Mouse (Mus musculus) layer of hippocampus, postnatal 14 days (tissue): ENCODE data around the gene Tspan13. TPM values are rescaled to one million over a fixed set of nuclear protein-coding genes. Genes with fewer than 3 reads are reported as not detected.

Experiments
- DNase-seq, 2 experiments: peaks; one replicate each; pipeline ENCODE4 v3.0.0; 2021 to 2022; ENCODE audit warnings: low spot score in 2 of 2, mixed read lengths in 1 of 2
- long read RNA-seq, 2 experiments: library from polyadenylated mRNA; stranded (forward); transcript quantifications; one replicate each; pipeline ENCODE4 v2.0.0; 2021
- total RNA-seq, 2 experiments: library from RNA; stranded (reverse); gene quantifications; 2 replicates each; pipeline ENCODE4 v1.2.3; 2021

The Tspan13 gene
- 100 to 1,000 TPM; 278 to 281 TPM for total RNA-seq
- long read RNA-seq, experiment 1, transcript Tspan13-201 (6 exons, 1,932 nt): major isoform, 339 of 379 reads
- long read RNA-seq, experiment 1, partial matches to known transcripts: 30 of 379 reads
- long read RNA-seq, experiment 1, other reads (novel, unspliced or antisense): 10 of 379 reads
- long read RNA-seq, experiment 2, transcript Tspan13-201 (6 exons, 1,932 nt): major isoform, 479 of 573 reads
- long read RNA-seq, experiment 2, partial matches to known transcripts: 80 of 573 reads
- long read RNA-seq, experiment 2, other reads (novel, unspliced or antisense): 14 of 573 reads

- peak; percentile 84 to 94 for DNase-seq
Observed at GRCm38 (mm10) chr12:36042348-36042778, at the start of gene Tspan13. Gene Tspan13 (minus strand): TSS chr12:36042500.

DNA sequence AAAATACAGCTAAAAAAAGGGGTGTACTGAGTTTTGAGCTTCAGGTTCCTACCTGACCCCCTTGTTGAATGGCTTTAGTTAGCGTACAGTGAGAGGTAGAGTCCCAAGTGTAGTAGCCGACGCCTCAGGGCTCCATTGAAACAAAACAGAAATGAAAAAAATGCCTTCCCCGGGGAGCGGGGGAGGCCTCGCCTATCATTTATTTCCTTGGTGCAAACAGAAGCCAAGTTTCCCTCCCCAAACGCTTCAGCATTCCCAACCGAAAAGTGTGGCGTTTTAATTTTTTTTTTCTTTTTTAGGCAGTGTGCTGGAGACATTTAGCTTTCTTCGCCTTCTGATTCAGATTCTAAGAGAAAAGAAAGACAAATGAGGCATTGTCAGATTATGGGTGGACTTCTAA is 49.7 kb upstream of the Tspan13 start:
- no peak for DNase-seq

- no peak for DNase-seq
Observed at GRCm38 (mm10) chr12:36089221-36089620, 46.9 kb upstream of the Tspan13 start.

- DNase-seq: no peak
Observed at GRCm38 (mm10) chr12:36088804-36089203, 46.5 kb upstream of the Tspan13 start.

DNA sequence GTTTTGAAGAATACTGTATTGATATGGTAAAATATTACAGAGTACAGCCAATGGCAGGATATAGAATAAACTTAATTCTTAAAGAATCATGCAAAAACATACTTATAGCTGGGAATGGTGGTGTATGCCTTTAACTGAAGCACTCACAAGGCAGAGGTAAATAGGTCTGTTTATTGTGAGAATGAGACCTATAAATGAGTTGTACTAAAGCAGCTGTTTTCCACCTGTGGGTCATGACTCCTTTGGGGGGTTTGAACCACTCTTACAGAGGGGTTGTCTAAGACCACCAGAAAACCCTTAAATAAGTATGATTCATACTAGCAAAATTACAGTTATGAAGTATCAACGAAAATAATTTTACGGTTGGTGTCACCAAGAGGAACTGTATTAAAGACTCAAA is 43.1 kb upstream of the Tspan13 start:
- DNase-seq: no peak

GRCm38 (mm10) chr12:36078101-36078899 is 36.0 kb upstream of the Tspan13 start:
- DNase-seq: no peak

- no peak for DNase-seq
Observed at GRCm38 (mm10) chr12:36072860-36073259, 30.6 kb upstream of the Tspan13 start.

GRCm38 (mm10) chr12:36070231-36070630 is 27.9 kb upstream of the Tspan13 start:
- DNase-seq: no peak

GRCm38 (mm10) chr12:36067538-36067937 is 25.2 kb upstream of the Tspan13 start:
- no peak for DNase-seq

DNA sequence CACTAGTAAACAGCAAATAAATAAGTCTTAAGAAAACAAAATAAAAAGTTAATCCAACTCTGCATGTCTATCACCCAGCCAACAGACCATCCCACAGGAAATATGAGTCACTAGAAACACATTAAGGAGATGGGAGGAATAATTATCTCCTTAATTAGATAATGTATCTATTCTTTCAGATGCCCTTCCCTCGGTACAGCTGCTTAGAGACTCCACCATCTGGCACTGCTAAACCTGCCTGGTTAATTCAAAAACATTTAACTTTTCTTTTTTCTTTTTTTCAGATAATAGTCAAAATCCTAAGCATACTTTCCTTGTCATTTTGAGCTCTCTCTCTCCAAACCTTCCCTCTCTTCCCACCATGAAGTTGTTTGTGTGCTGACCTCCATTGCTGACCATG is 23.6 kb upstream of the Tspan13 start:
- peak in 1 of 2 experiments; percentile 68 for DNase-seq

DNA sequence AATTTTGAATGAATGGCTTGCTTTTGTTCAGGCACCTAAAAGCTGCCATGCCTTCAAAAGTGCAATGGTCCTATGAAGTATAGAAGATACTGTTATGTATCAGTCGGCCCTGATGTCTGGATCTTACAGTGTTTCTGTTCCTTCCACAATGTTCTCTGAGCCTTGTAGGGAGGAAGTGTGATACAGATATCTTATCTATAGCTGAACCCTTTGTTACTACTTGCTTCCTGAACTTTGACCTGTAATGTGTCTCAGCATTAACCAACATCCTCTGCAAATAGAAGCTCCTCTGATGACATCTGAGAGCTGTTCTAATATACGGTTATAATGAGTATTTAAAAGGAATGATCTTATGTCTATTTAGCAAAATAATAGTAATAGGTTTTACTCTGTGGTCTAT is 15.4 kb upstream of the Tspan13 start:
- no peak for DNase-seq

GRCm38 (mm10) chr12:36050276-36050675 is 8.0 kb upstream of the Tspan13 start:
- no peak for DNase-seq

- DNase-seq: no peak
Observed at GRCm38 (mm10) chr12:36047593-36047992, 5.3 kb upstream of the Tspan13 start.

- no peak for DNase-seq
Observed at GRCm38 (mm10) chr12:36046196-36046595, 3.9 kb upstream of the Tspan13 start.

GRCm38 (mm10) chr12:36044691-36045090 is 2.4 kb upstream of the Tspan13 start:
- DNase-seq: no peak

DNA sequence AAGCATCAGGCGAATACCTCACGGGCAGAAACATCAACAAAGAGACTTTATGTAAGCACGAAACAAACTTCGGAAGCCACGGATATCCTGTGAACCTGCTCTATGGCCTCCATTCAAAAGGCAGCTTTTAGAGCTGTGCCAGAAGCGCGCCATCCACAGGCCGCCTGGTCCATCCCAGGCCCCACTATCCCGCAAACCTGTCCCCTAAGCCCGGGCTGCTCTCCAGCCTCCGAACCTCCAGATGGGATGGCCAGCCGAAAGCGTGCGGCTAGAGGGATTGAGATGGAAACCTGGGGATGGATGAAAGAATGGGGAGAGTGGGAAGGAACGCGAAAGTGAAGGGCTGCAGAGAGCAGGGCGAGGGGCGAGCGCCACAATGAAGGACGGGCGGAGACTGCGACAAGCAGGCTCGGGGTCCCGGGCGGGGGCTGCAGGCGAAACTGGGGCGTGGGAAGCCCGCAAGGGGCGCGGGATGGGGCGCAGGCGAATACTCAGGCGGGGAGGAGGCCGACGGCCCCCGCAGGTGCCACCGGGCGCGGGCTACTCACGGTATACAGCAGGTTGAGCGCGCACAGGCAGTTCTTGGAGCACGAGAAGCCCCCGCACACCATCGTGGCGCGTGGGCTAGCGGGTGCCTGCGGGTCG is 475 bp downstream of the Tspan13 start:
- peak; percentile 49 to 71 for DNase-seq

DNA sequence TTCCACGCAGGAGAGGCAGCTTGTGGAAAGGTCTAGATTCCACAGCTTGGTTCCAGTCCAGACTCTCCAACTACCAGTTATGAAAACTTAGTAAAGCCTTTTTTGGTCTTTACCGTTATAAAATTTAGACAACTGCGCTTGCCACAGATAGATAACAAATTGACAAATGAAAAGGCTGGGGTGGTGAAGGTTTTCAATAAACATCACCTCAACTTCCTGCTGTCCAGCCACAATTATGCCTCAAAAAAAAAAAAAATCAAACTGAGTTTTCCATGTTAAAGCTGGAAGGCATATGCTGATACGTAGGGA is 1.1 kb downstream of the Tspan13 start:
- no peak for DNase-seq

DNA sequence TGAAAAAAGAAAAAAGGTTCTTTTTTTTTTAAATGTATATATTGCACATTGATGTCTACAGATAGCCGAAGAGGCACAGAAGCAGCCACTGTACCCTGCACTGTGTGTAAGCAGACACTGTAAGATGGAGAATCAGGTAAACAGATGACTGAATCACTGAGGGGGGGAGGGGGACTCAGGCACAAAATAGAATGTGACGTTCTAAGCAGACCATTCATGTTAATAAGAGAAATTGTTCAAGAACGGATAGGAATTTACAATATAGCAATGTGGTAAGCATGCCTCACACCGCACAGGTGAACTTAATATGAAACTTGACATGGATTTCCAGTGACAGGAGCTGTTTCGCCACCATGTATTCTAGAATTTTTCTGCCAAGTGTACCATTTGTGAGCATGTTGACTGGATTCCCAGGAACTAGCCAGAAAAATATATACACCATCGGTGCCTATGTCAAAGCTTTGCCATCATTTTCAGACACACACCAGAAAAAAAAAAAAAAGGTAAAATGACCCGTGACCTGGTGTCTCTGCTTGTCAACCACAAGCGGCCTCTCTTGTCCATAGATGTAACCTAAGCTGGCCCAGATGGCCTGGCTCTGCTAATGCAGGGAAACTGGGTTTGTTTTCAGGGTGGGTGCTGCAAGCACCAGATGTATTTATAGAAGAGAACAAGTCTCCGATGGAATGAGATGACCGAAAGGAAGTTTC is 1.6 kb downstream of the Tspan13 start:
- DNase-seq: no peak

GRCm38 (mm10) chr12:36039541-36040084 is 2.7 kb downstream of the Tspan13 start:
- no peak for DNase-seq

DNA sequence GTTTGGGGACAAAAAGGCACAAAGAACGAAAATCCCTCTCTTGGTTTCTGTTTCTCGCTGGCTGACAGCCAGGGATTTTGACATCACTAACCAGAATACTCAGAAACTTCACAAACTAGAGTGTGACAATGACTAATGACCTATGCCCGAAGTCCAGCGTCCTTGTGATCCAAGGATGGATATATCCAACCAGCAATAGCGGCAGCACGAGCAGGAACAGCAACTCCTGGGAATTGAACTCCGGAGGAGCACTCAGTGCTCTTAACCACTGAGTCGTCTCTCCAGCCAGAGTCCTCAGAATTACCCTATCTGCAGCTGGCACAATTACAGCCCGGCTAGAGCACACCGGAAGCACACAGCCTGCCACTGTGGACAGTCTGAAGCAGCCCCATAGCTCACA is 5.5 kb downstream of the Tspan13 start:
- no peak for DNase-seq

- DNase-seq: no peak
Observed at GRCm38 (mm10) chr12:36036121-36036520, 6.2 kb downstream of the Tspan13 start.
